Mouse (Mus musculus): ENCODE results near the gene Cacng4. TPM values are rescaled to one million over a fixed set of nuclear protein-coding genes. Genes with fewer than 3 reads are reported as not detected.

The Cacng4 gene
- 0.08 and 0.13 TPM in 2 replicates for polyA plus RNA-seq (2015; fragmentation: Nextera tagmentation; extraction: Ambion mirVana)

GRCm38 (mm10) chr11:107794547-107795269, at the start of gene Cacng4:
Gene Cacng4 (minus strand): TSS chr11:107794557.

GRCm38 (mm10) chr11:107716332-107716938, 77.9 kb downstream of the Cacng4 start, which contains the start of gene Cacng1:
Gene Cacng1 (minus strand): TSS chr11:107716522.

Other genes with a start within 250 kb of the Cacng4 start
- gene Helz, start 246.6 kb downstream of the Cacng4 start, polyA plus RNA-seq (2015; fragmentation: Nextera tagmentation; extraction: Ambion mirVana) = 6.8 and 8.4 TPM in 2 replicates
- not detected in 2 replicates for gene Cacng1, start 78.0 kb downstream of the Cacng4 start, polyA plus RNA-seq (2015; fragmentation: Nextera tagmentation; extraction: Ambion mirVana)
- not detected in 2 replicates for gene Cacng5, start 120.5 kb upstream of the Cacng4 start, polyA plus RNA-seq (2015; fragmentation: Nextera tagmentation; extraction: Ambion mirVana)